Mouse (Mus musculus): ENCODE results near the gene Cdrt4. TPM values are rescaled to one million over a fixed set of nuclear protein-coding genes. Genes with fewer than 3 reads are reported as not detected.

The Cdrt4 gene
- not detected for total RNA-seq (2021)

GRCm38 (mm10) chr11:62951012-62951411, at the start of gene Cdrt4:
TSS of gene Cdrt4 (plus strand) at chr11:62951193.
- intact Hi-C loops (cut with DNase I), result no loop called here

GRCm38 (mm10) chr11:62901699-62902323, 49.2 kb upstream of the Cdrt4 start:
- intact Hi-C loops (cut with DNase I), result loop anchor here (5.0 to 10.0 kb wide), 2 partner anchors 270 to 493 kb away; no protein-coding TSS in a partner anchor
- DNase-seq (ENCODE audit: low spot score in 2 of 2), result peak; percentile 83 to 91

More at GRCm38 (mm10) chr11:62951012-62951411, at the start of gene Cdrt4:
- no peak for DNase-seq (ENCODE audit: low spot score in 2 of 2)

- intact Hi-C loops (cut with DNase I), result loop anchor here (5.0 to 10.0 kb wide), 2 partner anchors 268 to 491 kb away; no protein-coding TSS in a partner anchor
Observed at GRCm38 (mm10) chr11:62903871-62904495, 47.0 kb upstream of the Cdrt4 start.

GRCm38 (mm10) chr11:62909720-62910306, 41.2 kb upstream of the Cdrt4 start:
- intact Hi-C loops (cut with DNase I), result loop anchor here (10.0 kb wide), 1 partner anchor 485 kb away; no protein-coding TSS in a partner anchor

More at GRCm38 (mm10) chr11:62903871-62904495, 47.0 kb upstream of the Cdrt4 start:
- no peak for DNase-seq (ENCODE audit: low spot score in 2 of 2)

GRCm38 (mm10) chr11:62911362-62911761, 39.6 kb upstream of the Cdrt4 start:
- DNase-seq (ENCODE audit: low spot score in 2 of 2), result peak; percentile 14 to 67
- intact Hi-C loops (cut with DNase I), result no loop called here

More at GRCm38 (mm10) chr11:62909720-62910306, 41.2 kb upstream of the Cdrt4 start:
- DNase-seq (ENCODE audit: low spot score in 2 of 2), result no peak

GRCm38 (mm10) chr11:62913141-62913540, 37.9 kb upstream of the Cdrt4 start:
- intact Hi-C loops (cut with DNase I), result no loop called here
- DNase-seq (ENCODE audit: low spot score in 2 of 2), result no peak

- peak in 1 of 2 experiments; percentile 25 for DNase-seq (ENCODE audit: low spot score in 2 of 2)
- intact Hi-C loops (cut with DNase I), result no loop called here
Observed at GRCm38 (mm10) chr11:62914532-62914931, 36.5 kb upstream of the Cdrt4 start.

GRCm38 (mm10) chr11:62915486-62915885, 35.5 kb upstream of the Cdrt4 start:
- intact Hi-C loops (cut with DNase I), result no loop called here
- no peak for DNase-seq (ENCODE audit: low spot score in 2 of 2)

- intact Hi-C loops (cut with DNase I), result no loop called here
- no peak for DNase-seq (ENCODE audit: low spot score in 2 of 2)
Observed at GRCm38 (mm10) chr11:62916765-62917164, 34.2 kb upstream of the Cdrt4 start.

GRCm38 (mm10) chr11:62919946-62920742, 30.8 kb upstream of the Cdrt4 start:
- peak in 1 of 2 experiments; percentile 9 for DNase-seq (ENCODE audit: low spot score in 2 of 2)
- intact Hi-C loops (cut with DNase I), result loop anchor here (5.0 kb wide), 1 partner anchor 252 kb away; no protein-coding TSS in a partner anchor

- intact Hi-C loops (cut with DNase I), result loop anchor here (1.0 to 5.0 kb wide), 2 partner anchors 215 to 252 kb away; no protein-coding TSS in a partner anchor
- peak in 1 of 2 experiments; percentile 11 for DNase-seq (ENCODE audit: low spot score in 2 of 2)
Observed at GRCm38 (mm10) chr11:62920743-62921050, 30.3 kb upstream of the Cdrt4 start.

- intact Hi-C loops (cut with DNase I), result loop anchor here (1.0 to 5.0 kb wide), 2 partner anchors 214 to 251 kb away; no protein-coding TSS in a partner anchor
- peak; percentile 91 to 97 for DNase-seq (ENCODE audit: low spot score in 2 of 2)
Observed at GRCm38 (mm10) chr11:62921052-62921977, 29.7 kb upstream of the Cdrt4 start.

- intact Hi-C loops (cut with DNase I), result loop anchor here (5.0 kb wide), 1 partner anchor 248 kb away; no protein-coding TSS in a partner anchor
- DNase-seq (ENCODE audit: low spot score in 2 of 2), result no peak
Observed at GRCm38 (mm10) chr11:62924091-62924761, 26.8 kb upstream of the Cdrt4 start.

GRCm38 (mm10) chr11:62929799-62930198, 21.2 kb upstream of the Cdrt4 start:
- intact Hi-C loops (cut with DNase I), result no loop called here
- DNase-seq (ENCODE audit: low spot score in 2 of 2), result no peak

- intact Hi-C loops (cut with DNase I), result no loop called here
Observed at GRCm38 (mm10) chr11:62930574-62930973, 20.4 kb upstream of the Cdrt4 start.

GRCm38 (mm10) chr11:62931141-62931540, 19.9 kb upstream of the Cdrt4 start:
- intact Hi-C loops (cut with DNase I), result no loop called here
- DNase-seq (ENCODE audit: low spot score in 2 of 2), result no peak

More at GRCm38 (mm10) chr11:62930574-62930973, 20.4 kb upstream of the Cdrt4 start:
- no peak for DNase-seq (ENCODE audit: low spot score in 2 of 2)

- DNase-seq (ENCODE audit: low spot score in 2 of 2), result no peak
- intact Hi-C loops (cut with DNase I), result no loop called here
Observed at GRCm38 (mm10) chr11:62933099-62933498, 17.9 kb upstream of the Cdrt4 start.
